Mouse (Mus musculus) embryonic stem cell, embryonic (primary cell): ENCODE data around the gene Abcg8.

ENCODE experiments used
- CTCF ChIA-PET, 4 experiments: fragments of 300-600 bp in 2 of 4; fragments of 350-600 bp in 2 of 4; sonication (Branson Sonifier 250); formaldehyde crosslinking; loops; one replicate each; lab custom pipeline; 2022; ENCODE audit warnings: inconsistent platforms in 2 of 4; lab: Charles Lee
- POLR2A ChIA-PET, 4 experiments: fragments of 300-600 bp in 2 of 4; fragments of 350-600 bp in 2 of 4; sonication (Branson Sonifier 250); formaldehyde crosslinking; loops; one replicate each; lab custom pipeline; 2022; ENCODE audit warnings: antibody characterized with exemption in 4 of 4, inconsistent platforms in 1 of 4; lab: Charles Lee

Abcg8 gene

GRCm38 (mm10) chr17:84728201-84728911 is 52.3 kb downstream of the Abcg8 start:
- ChIA-PET CTCF (interaction anchor here in 3 of 4 experiments (0.5 to 1.2 kb wide), 3 partner anchors 14 to 1427 kb away, joined by 3 to 4 read pairs (median 3); no protein-coding TSS in a partner anchor), POLR2A (interaction anchor here in 1 of 4 experiments (0.8 to 1.6 kb wide), 3 partner anchors 8 to 14 kb away, joined by 3 to 8 read pairs (median 3); no protein-coding TSS in a partner anchor)

DNA sequence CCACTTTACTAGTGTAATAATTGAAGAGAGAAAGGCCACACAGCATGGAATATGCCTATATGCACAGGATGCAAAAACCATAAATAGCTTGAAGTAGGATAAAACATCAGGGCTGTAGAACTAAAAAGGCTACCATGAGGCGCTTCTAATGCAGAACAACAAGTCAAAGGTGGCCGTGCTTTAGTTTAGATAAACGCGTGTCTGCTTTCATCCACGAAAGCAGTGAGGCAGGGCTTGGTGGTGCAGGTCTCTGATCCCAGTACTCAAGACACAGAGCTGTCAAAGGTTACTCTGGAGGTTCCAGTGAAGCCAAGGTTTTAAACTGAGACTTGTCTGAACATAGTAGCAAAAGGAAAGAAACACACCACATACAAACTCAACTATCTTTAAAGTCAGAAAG is 53.0 kb downstream of the Abcg8 start:
- POLR2A ChIA-PET = interaction anchor here in 1 of 4 experiments (0.5 to 0.9 kb wide), 2 partner anchors 15 to 17 kb away, joined by 3 read pairs; no protein-coding TSS in a partner anchor

GRCm38 (mm10) chr17:84731361-84731760 is 55.3 kb downstream of the Abcg8 start:
- CTCF ChIA-PET = interaction anchor here in 1 of 4 experiments (0.6 kb wide), 1 partner anchor 902 kb away, joined by 5 read pairs; no protein-coding TSS in a partner anchor
- POLR2A ChIA-PET = interaction anchor here in 2 of 4 experiments (0.6 to 2.4 kb wide), 9 partner anchors 17 to 458 kb away, joined by 3 to 16 read pairs (median 4); no protein-coding TSS in a partner anchor

More for the DNA sequence above, 53.0 kb downstream of the Abcg8 start:
- CTCF ChIA-PET = interaction anchor here in 1 of 4 experiments (0.7 kb wide), 1 partner anchor 15 kb away, joined by 3 read pairs; no protein-coding TSS in a partner anchor

DNA sequence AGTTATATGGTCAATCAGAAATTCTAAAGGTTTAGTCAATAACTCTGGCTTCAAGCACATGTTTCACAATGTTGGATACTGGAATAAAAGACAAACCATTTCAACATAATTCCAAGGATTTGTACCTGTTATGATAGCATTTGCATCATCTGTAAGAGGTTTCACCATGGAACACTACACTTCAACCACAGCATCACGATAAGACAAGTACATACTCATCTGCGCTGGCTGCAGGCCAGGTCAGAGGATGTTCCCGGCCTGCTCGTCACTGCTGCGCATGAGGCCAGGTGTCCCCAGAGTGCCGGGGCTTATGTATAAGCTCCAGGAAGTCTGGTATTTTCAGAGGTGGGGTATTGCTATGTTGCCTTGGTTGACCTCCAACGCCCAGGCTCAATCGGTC is 56.5 kb downstream of the Abcg8 start:
- CTCF ChIA-PET = no interaction called here
- POLR2A ChIA-PET = interaction anchor here in 1 of 4 experiments (0.8 to 2.4 kb wide), 4 partner anchors 12 to 25 kb away, joined by 3 to 6 read pairs (median 4); no protein-coding TSS in a partner anchor

DNA sequence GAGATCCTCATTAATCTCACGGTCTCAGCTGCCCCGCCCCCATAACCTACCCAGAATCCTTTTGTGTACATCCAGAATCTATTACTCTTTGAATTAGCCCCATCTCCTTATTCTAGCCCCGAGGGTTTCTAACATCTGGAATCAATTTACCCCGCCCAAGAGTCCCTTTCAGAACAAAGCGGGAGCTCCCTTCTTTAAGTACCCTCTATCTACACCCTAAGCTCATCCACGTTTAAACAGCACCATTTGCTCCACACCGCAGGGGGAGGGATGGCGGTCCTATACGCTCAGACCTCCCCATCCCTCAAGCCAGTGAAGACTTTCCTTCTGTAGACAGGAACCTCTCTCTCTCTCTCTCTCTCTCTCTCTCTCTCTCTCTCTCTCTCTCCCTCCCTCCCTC is 60.6 kb downstream of the Abcg8 start:
- POLR2A ChIA-PET = interaction anchor here in 3 of 4 experiments (0.6 to 2.1 kb wide), 12 partner anchors 9 to 1040 kb away, joined by 3 to 10 read pairs (median 5); no protein-coding TSS in a partner anchor
- CTCF ChIA-PET = interaction anchor here in 2 of 4 experiments (0.5 to 1.0 kb wide), 3 partner anchors 19 to 55 kb away, joined by 3 to 4 read pairs (median 3); no protein-coding TSS in a partner anchor

- ChIA-PET POLR2A (interaction anchor here in 1 of 4 experiments (1.9 to 2.1 kb wide), 2 partner anchors 20 to 24 kb away, joined by 6 to 8 read pairs; no protein-coding TSS in a partner anchor), CTCF (no interaction called here)
These were observed 62.1 kb downstream of the Abcg8 start for GRCm38 (mm10) chr17:84738073-84738797.

DNA sequence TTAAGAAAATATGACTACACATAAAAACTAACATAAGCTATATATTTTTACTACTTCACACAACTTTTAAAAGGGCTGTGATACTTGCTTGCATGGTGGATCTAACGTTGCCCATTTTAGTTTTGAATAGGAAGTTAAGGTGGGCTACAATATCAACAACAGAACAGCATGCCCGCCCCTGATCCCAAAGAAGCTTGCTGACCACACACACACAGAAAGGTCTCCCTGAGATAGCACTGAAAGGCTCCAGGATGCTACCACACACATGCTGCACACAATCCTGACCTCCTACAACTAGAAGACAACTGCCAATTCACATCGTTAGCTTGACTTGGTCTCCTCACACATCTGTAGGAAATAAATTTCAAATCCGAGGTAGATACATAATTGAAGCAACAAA is 68.2 kb downstream of the Abcg8 start:
- ChIA-PET CTCF (no interaction called here), POLR2A (interaction anchor here in 2 of 4 experiments (1.0 to 1.8 kb wide), 4 partner anchors 14 to 42 kb away, joined by 3 to 5 read pairs (median 4); no protein-coding TSS in a partner anchor)

DNA sequence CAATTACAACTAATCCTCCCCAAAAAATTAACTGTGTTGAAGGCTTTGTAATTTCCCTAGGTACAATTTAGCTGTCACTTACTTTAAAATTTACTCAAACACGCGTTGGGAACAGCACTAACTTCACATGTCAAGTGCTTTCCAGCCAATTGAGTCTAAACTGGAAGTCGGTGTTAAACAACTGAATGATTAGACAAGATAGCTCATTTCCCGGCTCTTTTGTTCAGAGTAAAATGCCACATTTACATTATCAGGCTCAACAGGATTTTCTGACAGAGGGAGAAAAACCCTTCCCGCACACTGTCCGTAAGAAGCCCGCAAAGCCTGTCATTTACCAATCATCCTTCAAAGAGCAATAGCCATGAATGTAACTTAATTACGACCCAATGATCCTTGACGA is 68.9 kb downstream of the Abcg8 start:
- POLR2A ChIA-PET = interaction anchor here in 2 of 4 experiments (1.0 to 1.8 kb wide), 4 partner anchors 13 to 43 kb away, joined by 3 to 5 read pairs (median 4); no protein-coding TSS in a partner anchor

GRCm38 (mm10) chr17:84747212-84747611 is 71.1 kb downstream of the Abcg8 start:
- ChIA-PET POLR2A (no interaction called here), CTCF (no interaction called here)

More for the DNA sequence above, 68.9 kb downstream of the Abcg8 start:
- CTCF ChIA-PET = no interaction called here

- ChIA-PET POLR2A (no interaction called here), CTCF (no interaction called here)
These were observed 72.1 kb downstream of the Abcg8 start for GRCm38 (mm10) chr17:84748152-84748682.

DNA sequence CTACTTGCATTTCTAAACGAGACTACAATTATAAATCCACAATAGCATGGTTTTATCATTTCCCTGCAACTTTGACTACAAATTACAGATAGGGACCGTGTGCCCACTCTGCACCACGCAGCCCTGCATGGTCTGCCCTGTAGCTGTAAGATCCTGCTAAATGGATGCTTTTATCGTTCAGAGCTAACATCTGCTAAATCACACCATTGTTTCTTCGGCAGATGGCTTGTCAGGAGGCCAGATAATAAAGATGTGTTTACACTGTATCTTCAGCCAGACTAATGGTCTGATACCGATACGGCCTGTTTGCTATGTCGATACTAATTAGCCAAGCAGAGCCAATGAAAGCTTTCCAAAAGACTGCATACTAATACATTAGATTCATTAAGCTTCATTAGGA is 73.2 kb downstream of the Abcg8 start:
- ChIA-PET CTCF (interaction anchor here in 2 of 4 experiments (0.6 to 1.2 kb wide), 2 partner anchors 36 to 884 kb away, joined by 3 read pairs; no protein-coding TSS in a partner anchor), POLR2A (interaction anchor here in 2 of 4 experiments (0.9 to 1.6 kb wide), 2 partner anchors 12 kb away, joined by 3 to 5 read pairs; no protein-coding TSS in a partner anchor)
